Mouse (Mus musculus): ENCODE data around the gene Ift22. TPM values are rescaled to one million over a fixed set of nuclear protein-coding genes. Genes with fewer than 3 reads are reported as not detected.

Ift22 gene
- polyA plus RNA-seq (2017; shearing (Covaris generic)) = 7.8 TPM

DNA sequence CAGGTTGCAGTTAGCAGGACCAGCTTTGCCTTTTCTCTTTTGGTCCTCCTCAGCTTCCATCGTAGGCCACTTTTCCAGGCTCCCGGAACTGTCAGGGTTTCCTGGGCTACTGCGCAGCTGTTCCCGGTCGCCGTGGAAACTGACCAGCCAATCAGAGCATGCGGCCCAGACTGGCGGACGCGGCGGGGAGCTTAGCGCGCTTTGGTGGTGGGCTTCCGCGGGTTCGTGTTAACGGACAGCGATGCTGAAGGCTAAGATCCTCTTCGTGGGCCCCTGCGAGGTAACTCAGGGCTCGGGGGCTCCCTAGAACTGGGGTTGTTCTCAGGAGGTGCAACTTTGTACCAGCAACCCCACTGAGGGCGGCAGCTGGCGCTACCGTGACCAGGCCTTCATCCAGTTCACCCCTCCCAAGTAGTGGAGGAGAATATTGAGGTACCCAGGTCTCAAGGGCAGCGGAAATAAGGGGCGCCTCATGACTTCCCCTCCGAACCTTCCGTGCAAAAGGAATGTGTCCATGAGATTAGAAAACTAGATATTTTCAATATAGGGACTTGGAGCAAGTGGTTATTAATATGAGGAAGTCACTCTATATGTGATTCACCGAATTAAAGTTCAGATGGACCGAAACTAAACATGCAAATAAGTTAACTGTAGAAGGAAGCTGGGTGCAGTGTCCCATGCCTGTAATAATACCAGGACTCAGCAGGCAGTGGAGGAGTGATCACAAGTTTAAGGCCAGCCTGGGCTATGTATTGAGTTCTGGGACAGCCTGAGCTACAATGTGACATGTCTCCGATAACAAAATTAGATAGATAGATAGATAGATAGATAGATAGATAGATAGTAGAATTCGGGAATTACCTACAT lies at the start of gene Ift22:
Gene Ift22, plus strand, starts transcription at position 160 of the 867 bp plus-strand sequence.

GRCm38 (mm10) chr5:136882788-136883439 lies 25.0 kb upstream of the Ift22 start, which contains the start of gene Col26a1:
Col26a1 (minus strand) TSS chr5:136883209.

GRCm38 (mm10) chr5:136953015-136953414 lies 45.1 kb downstream of the Ift22 start, which contains the start of gene Fis1:
Fis1 (plus strand) TSS chr5:136953275.

Other genes starting within 250 kb of the Ift22 start
- gene Myl10, start 215.0 kb upstream of the Ift22 start, polyA plus RNA-seq (2017; shearing (Covaris generic)) = 1.7 TPM
- gene Col26a1, start 24.9 kb upstream of the Ift22 start, polyA plus RNA-seq (2017; shearing (Covaris generic)) = 0.48 TPM
- gene Fis1, start 45.1 kb downstream of the Ift22 start, polyA plus RNA-seq (2017; shearing (Covaris generic)) = 260 TPM
- gene Cldn15, start 58.5 kb downstream of the Ift22 start, polyA plus RNA-seq (2017; shearing (Covaris generic)) = not detected
- gene Plod3, start 78.9 kb downstream of the Ift22 start, polyA plus RNA-seq (2017; shearing (Covaris generic)) = 9.1 TPM
- 54.3 TPM for gene Znhit1, start 79.9 kb downstream of the Ift22 start, polyA plus RNA-seq (2017; shearing (Covaris generic))
- 0.30 TPM for gene Vgf, start 118.2 kb downstream of the Ift22 start, polyA plus RNA-seq (2017; shearing (Covaris generic))
- gene Ap1s1, start 138.0 kb downstream of the Ift22 start, polyA plus RNA-seq (2017; shearing (Covaris generic)) = 81.2 TPM
- gene Serpine1, start 164.1 kb downstream of the Ift22 start, polyA plus RNA-seq (2017; shearing (Covaris generic)) = not detected
- 16.0 TPM for gene Trim56, start 208.1 kb downstream of the Ift22 start, polyA plus RNA-seq (2017; shearing (Covaris generic))
- not detected for gene Muc3, start 241.2 kb downstream of the Ift22 start, polyA plus RNA-seq (2017; shearing (Covaris generic))